Comparison of ENCODE assay signal across 28 mouse cellular contexts in the genomic region with DNA sequence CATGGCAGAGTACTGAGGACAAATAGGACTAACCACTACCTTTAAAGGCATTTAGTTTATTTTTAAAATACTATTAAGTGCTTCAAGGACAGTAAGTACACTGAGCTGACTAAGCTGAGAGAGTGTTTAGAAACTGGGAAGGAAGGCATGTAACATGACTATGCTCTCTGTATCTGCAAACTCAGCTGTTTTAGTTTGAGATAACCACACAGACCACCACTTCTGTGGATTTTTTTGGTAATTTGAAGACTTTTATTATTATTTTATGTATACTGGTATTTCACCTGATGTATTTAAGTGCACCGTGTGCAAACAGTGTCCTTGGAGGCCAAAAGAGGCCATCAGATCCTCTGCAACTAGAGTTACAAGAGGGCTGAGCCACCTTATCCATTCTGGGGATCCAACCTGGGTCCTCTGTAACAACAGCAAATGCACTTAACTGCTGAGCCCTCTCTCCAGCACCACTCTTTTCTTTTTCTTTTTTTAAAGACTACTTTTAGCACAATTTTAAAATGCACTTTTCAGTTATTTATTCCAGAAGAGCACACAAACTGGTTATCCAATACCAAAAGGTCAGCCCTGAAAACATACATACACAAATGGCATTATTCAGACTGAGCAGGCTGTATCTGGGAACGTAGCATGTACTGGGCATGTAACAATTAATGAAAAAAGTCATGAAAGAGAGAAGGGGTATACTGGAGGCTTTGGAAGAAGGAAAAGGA. TPM values are rescaled to one million over a fixed set of nuclear protein-coding genes. Genes with fewer than 3 reads are reported as not detected.
DNase-seq lines count a peak whose midpoint lies in the region; ATAC-seq and TF ChIP-seq lines count a peak whose summit lies in the region.
"Had no signal": no experiment of that assay in that cellular context is flagged by ENCODE, and none has a peak within 500 bp of the region (broad histone marks: within the 10 kb centered on the region; RNA-seq: fewer than 3 reads in every experiment).

No protein-coding gene starts in this region.

- peaks cover 27% of the 10 kb centered on the region for H3K4me1 ChIP-seq in heart, embryonic 16.5 days (ENCODE audit: control insufficient read depth, insufficient read depth, low read length)
- H3K4me1 ChIP-seq in heart, embryonic 10.5 days = peaks cover 17% of the 10 kb centered on the region; the same call in 1 of the 2 replicates
- peaks cover 74% of the 10 kb centered on the region for H3K4me1 ChIP-seq in E14TG2a.4 (replicated peaks; ENCODE audit: low read depth, low read length)
- H3K4me1 ChIP-seq in embryonic fibroblast, embryonic 13.5 days (ENCODE audit: control insufficient read depth, insufficient read depth, low read length) = peaks cover 5% of the 10 kb centered on the region
- peaks cover 10% of the 10 kb centered on the region; the same call in 1 of the 2 replicates for H3K4me1 ChIP-seq in lung, postnatal 0 days (ENCODE audit: insufficient read depth, low read depth, low read length)

- H3K27me3 ChIP-seq in heart, embryonic 16.5 days (ENCODE audit: control insufficient read depth, insufficient read depth, low read length) = no peaks in the 10 kb centered on the region
- H3K27me3 ChIP-seq in heart, embryonic 10.5 days (ENCODE audit: insufficient read depth, poor library complexity, severe bottlenecking) = no peaks in the 10 kb centered on the region
- H3K27me3 ChIP-seq in E14TG2a.4 (ENCODE audit: insufficient read depth, low read length) = no peaks in the 10 kb centered on the region
- H3K27me3 ChIP-seq in lung, postnatal 0 days (replicated peaks; ENCODE audit: insufficient read depth, low read length) = no peaks in the 10 kb centered on the region
- H3K27me3 ChIP-seq: embryonic facial prominence, embryonic 15.5 days; forebrain, embryonic 15.5 days; heart, embryonic 15.5 days; hindbrain, embryonic 12.5 days; intestine, embryonic 15.5 days; neural tube, embryonic 15.5 days had no signal

- H3K4me2 ChIP-seq in heart, embryonic 16.5 days (ENCODE audit: low read depth, low read length) = no peak overlapping the region
- no peak overlapping the region for H3K4me2 ChIP-seq in lung, postnatal 0 days (replicated peaks; ENCODE audit: low read depth, low read length)
- H3K4me2 ChIP-seq: embryonic facial prominence, embryonic 15.5 days; forebrain, embryonic 15.5 days; heart, embryonic 15.5 days; hindbrain, embryonic 12.5 days; intestine, embryonic 15.5 days; lung, embryonic 14.5 days; neural tube, embryonic 15.5 days had no signal

- no peaks in the 10 kb centered on the region for H3K9me3 ChIP-seq in heart, embryonic 16.5 days (replicated peaks; ENCODE audit: control insufficient read depth, low read length)
- H3K9me3 ChIP-seq in heart, embryonic 10.5 days = no peaks in the 10 kb centered on the region
- no peaks in the 10 kb centered on the region for H3K9me3 ChIP-seq in E14TG2a.4 (ENCODE audit: low read length)
- no peaks in the 10 kb centered on the region for H3K9me3 ChIP-seq in lung, postnatal 0 days (ENCODE audit: low read length)
- H3K9me3 ChIP-seq: embryonic facial prominence, embryonic 10.5 days; embryonic facial prominence, embryonic 15.5 days; forebrain, embryonic 15.5 days; heart, embryonic 15.5 days; hindbrain, embryonic 12.5 days; intestine, embryonic 15.5 days; neural tube, embryonic 15.5 days had no signal

- ATAC-seq in heart, embryonic 16.5 days (replicated peaks; ENCODE audit: extremely low read depth, insufficient read depth, low FRiP score) = no peak
- no peak for ATAC-seq in lung, postnatal 0 days
- ATAC-seq: forebrain, embryonic 15.5 days; hindbrain, postnatal 0 days; intestine, embryonic 15.5 days had no signal

- no peak for DNase-seq in gastrocnemius, adult 2 months
- DNase-seq in gastrocnemius, postnatal 25 days = no peak
- no peak for DNase-seq in heart, embryonic 10.5 days (ENCODE audit: low spot score)
- no peak for DNase-seq in lung, postnatal 0 days (ENCODE audit: low spot score)
- no peak for DNase-seq in left cerebral cortex, postnatal 4 days
- DNase-seq: adrenal gland, adult 8-10 months; cerebellum, adult 8-10 months; kidney, adult 8-10 months; kidney, postnatal 4 days; liver; lung, embryonic 14.5 days; midbrain, embryonic 14.5 days; retina, postnatal 1 day; right cerebral cortex, postnatal 14 days; thymus, postnatal 4 days had no signal

- intact Hi-C loops in gastrocnemius, adult 2 months (cut with DNase I) = loop anchor here (10.0 kb wide), 2 partner anchors 342 to 482 kb away; partner anchors contain the start of gene Yeats4
- intact Hi-C loops in left cerebral cortex, postnatal 4 days (cut with DNase I) = no loop called here

- peaks cover 35% of the 10 kb centered on the region for H3K36me3 ChIP-seq in heart, embryonic 16.5 days (ENCODE audit: control insufficient read depth, insufficient read depth)
- peaks cover 63% of the 10 kb centered on the region for H3K36me3 ChIP-seq in heart, embryonic 10.5 days
- H3K36me3 ChIP-seq in E14TG2a.4 (ENCODE audit: insufficient read depth, low read length) = peaks cover 67% of the 10 kb centered on the region
- H3K36me3 ChIP-seq in lung, postnatal 0 days (ENCODE audit: insufficient read depth, low read length) = peaks cover 18% of the 10 kb centered on the region

- no peak overlapping the region for H3K9ac ChIP-seq in heart, embryonic 16.5 days (ENCODE audit: low read length)
- H3K9ac ChIP-seq in lung, postnatal 0 days (replicated peaks; ENCODE audit: low read depth) = no peak overlapping the region
- H3K9ac ChIP-seq: embryonic facial prominence, embryonic 15.5 days; forebrain, embryonic 15.5 days; heart, embryonic 15.5 days; hindbrain, embryonic 12.5 days; intestine, embryonic 15.5 days; liver, embryonic 14.5 days; lung, embryonic 14.5 days; neural tube, embryonic 15.5 days had no signal

- H3K4me3 ChIP-seq in gastrocnemius, adult 2 months = no peak overlapping the region
- no peak overlapping the region for H3K4me3 ChIP-seq in heart, embryonic 16.5 days (ENCODE audit: low read length)
- H3K4me3 ChIP-seq in heart, embryonic 10.5 days = no peak overlapping the region
- peak overlapping the region; percentile 98 for H3K4me3 ChIP-seq in E14TG2a.4 (replicated peaks; ENCODE audit: low read length)
- peak overlapping the region; percentile 60 for H3K4me3 ChIP-seq in embryonic fibroblast, embryonic 13.5 days (ENCODE audit: insufficient read depth, low read length)
- no peak overlapping the region for H3K4me3 ChIP-seq in lung, postnatal 0 days (ENCODE audit: low read depth, low read length)
- H3K4me3 ChIP-seq: embryonic facial prominence, embryonic 10.5 days; embryonic facial prominence, embryonic 15.5 days; forebrain, embryonic 15.5 days; heart, embryonic 15.5 days; hindbrain, embryonic 12.5 days; intestine, embryonic 15.5 days; neural tube, embryonic 15.5 days had no signal

- TF ChIP-seq POLR2A in embryonic fibroblast, embryonic 13.5 days (IDR thresholded peaks at IDR 0.05; ENCODE audit: low read depth, low read length) = no peak

- peak overlapping the region; percentile 29 for H3K27ac ChIP-seq in gastrocnemius, adult 2 months
- peak overlapping the region; percentile 35 for H3K27ac ChIP-seq in heart, embryonic 16.5 days (ENCODE audit: low read length)
- H3K27ac ChIP-seq in heart, embryonic 10.5 days = no peak overlapping the region
- H3K27ac ChIP-seq in embryonic fibroblast, embryonic 13.5 days (ENCODE audit: insufficient read depth, low read length) = no peak overlapping the region
- no peak overlapping the region for H3K27ac ChIP-seq in lung, postnatal 0 days (ENCODE audit: low read length)
- H3K27ac ChIP-seq: embryonic facial prominence, embryonic 10.5 days; embryonic facial prominence, embryonic 15.5 days; forebrain, embryonic 15.5 days; hindbrain, embryonic 12.5 days; hindbrain, postnatal 0 days; intestine, embryonic 15.5 days; kidney, postnatal 0 days; liver, embryonic 14.5 days; neural tube, embryonic 15.5 days had no signal

- WGBS in heart, embryonic 16.5 days = 90% methylated on average over 2 of the region's 2 CpGs
- WGBS in heart, embryonic 10.5 days = 90% methylated on average over 2 of the region's 2 CpGs
- 86% methylated on average over 2 of the region's 2 CpGs for WGBS in lung, postnatal 0 days

- no peak for TF ChIP-seq EP300 in lung, postnatal 0 days (IDR thresholded peaks at IDR 0.05)

- no peak for TF ChIP-seq CTCF in gastrocnemius, adult 2 months (IDR thresholded peaks at IDR 0.05)
- no peak for TF ChIP-seq CTCF in E14TG2a.4 (conservative IDR thresholded peaks at IDR 0.05; ENCODE audit: low read length)
- TF ChIP-seq CTCF in embryonic fibroblast, embryonic 13.5 days (IDR thresholded peaks at IDR 0.05; ENCODE audit: borderline replicate concordance, insufficient read depth, low read length) = no peak
- TF ChIP-seq CTCF in lung, postnatal 0 days (IDR thresholded peaks at IDR 0.05) = no peak

RNA-seq across cellular contexts. Expression of gene Mdm2, which starts 3.3 kb away (rescaled TPM):
- total RNA-seq in gastrocnemius, adult 2 months (2021) = 10 to 100 TPM; 49.2 to 49.8 TPM
- 10 to 100 TPM; 38.5 to 43.8 TPM for total RNA-seq in gastrocnemius, postnatal 25 days (2021)
- polyA plus RNA-seq in heart, embryonic 16.5 days (2015; fragmentation: Nextera tagmentation; extraction: Ambion mirVana) = 42.7 and 55.3 TPM in 2 replicates
- 56.4 and 59.3 TPM in 2 replicates for polyA plus RNA-seq in heart, embryonic 10.5 days (2016; fragmentation: Nextera tagmentation; extraction: Ambion mirVana)
- 122 and 229 TPM in 2 replicates for polyA plus RNA-seq in embryonic fibroblast, embryonic 13.5 days (2011; ENCODE audit: insufficient read length, low read depth, missing spikeins)
- 22.7 and 28.9 TPM in 2 replicates for polyA plus RNA-seq in lung, postnatal 0 days (2015; fragmentation: Nextera tagmentation; extraction: Ambion mirVana)
- total RNA-seq in left cerebral cortex, postnatal 4 days (2021) = 10 to 100 TPM; 39.1 to 51.9 TPM

RNA-seq across cellular contexts. Expression of gene Slc35e3, which starts 38.9 kb away (rescaled TPM):
- 1 to 10 TPM; 4.6 to 5.1 TPM for total RNA-seq in gastrocnemius, adult 2 months (2021)
- 1 to 10 TPM; 3.8 to 4.8 TPM for total RNA-seq in gastrocnemius, postnatal 25 days (2021)
- 6.7 and 7.2 TPM in 2 replicates for polyA plus RNA-seq in heart, embryonic 16.5 days (2015; fragmentation: Nextera tagmentation; extraction: Ambion mirVana)
- 10.5 and 14.9 TPM in 2 replicates for polyA plus RNA-seq in heart, embryonic 10.5 days (2016; fragmentation: Nextera tagmentation; extraction: Ambion mirVana)
- 26.1 and 28.9 TPM in 2 replicates for polyA plus RNA-seq in embryonic fibroblast, embryonic 13.5 days (2011; ENCODE audit: insufficient read length, low read depth, missing spikeins)
- polyA plus RNA-seq in lung, postnatal 0 days (2015; fragmentation: Nextera tagmentation; extraction: Ambion mirVana) = 16.7 and 17.2 TPM in 2 replicates
- 10 to 100 TPM; 36.9 to 37.6 TPM for total RNA-seq in left cerebral cortex, postnatal 4 days (2021)

Comparison
In these comparisons a context has a peak if more than half of its experiments do, and no peak if none do; other contexts are left out.
1. H3K27ac ChIP-seq: peak in gastrocnemius, adult 2 months (single experiment) and heart, embryonic 16.5 days (single experiment); none in heart, embryonic 10.5 days (single experiment), embryonic fibroblast, embryonic 13.5 days (single experiment) and lung, postnatal 0 days (single experiment).
2. H3K4me3 ChIP-seq: peak in E14TG2a.4 (single experiment) and embryonic fibroblast, embryonic 13.5 days (single experiment); none in gastrocnemius, adult 2 months (single experiment), heart, embryonic 16.5 days (single experiment), heart, embryonic 10.5 days (single experiment) and lung, postnatal 0 days (single experiment).